Mouse (Mus musculus): ENCODE data around the gene Mslnl.
"Not testable (repeated sequence)": the region's sequence is repeated elsewhere in the genome, so short reads cannot be mapped to it uniquely, and the experiment has no call there.

Gene Mslnl

DNA sequence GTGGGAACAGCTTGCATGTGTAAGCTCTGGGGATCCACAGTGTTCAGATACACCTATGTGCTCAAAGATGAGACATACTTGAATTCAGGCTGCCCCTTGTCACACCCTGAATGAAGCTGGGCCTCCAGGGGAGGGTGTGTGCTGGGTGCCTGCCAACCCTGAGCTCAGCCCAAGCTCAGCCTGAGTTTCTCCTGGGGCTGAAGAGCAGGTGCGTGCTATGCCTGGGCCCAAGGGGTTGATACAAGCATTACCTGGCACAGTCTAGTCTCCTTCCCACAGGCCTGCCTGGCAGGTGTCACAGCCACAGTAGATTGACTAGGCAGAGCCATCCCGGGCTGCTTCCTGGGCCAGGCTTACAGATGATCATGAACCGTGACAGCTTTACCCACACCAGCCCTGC is at the start of gene Mslnl:
Gene Mslnl, plus strand, starts transcription at position 298 of the 400 bp plus-strand sequence.
- DNase-seq, result no peak

DNA sequence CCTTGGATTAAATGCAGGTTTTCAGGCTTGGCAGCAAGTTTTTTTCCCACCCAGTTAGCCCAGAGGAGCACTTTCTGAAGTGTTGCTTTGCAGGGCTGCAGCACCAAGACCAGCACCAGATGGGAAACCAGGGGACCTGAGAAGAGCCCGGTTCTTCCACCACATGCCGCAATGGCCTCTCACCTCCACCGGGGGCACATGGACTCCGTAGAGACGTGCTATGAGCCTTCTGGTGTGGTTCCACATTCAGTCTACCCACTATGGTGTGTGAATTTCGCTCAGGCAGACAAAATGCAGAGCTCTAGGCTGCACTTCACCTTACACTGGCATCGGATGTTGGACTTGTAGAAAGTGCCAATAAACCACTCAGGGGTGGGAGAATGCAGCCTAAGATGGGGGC is 49.5 kb upstream of the Mslnl start:
- DNase-seq, result no peak

- no peak for DNase-seq
These were observed 46.9 kb upstream of the Mslnl start for GRCm38 (mm10) chr17:25688922-25689321.

GRCm38 (mm10) chr17:25696263-25696662 is 39.6 kb upstream of the Mslnl start:
- DNase-seq, result no peak

GRCm38 (mm10) chr17:25698446-25698845 is 37.4 kb upstream of the Mslnl start:
- peak; percentile 39 to 73 for DNase-seq

DNA sequence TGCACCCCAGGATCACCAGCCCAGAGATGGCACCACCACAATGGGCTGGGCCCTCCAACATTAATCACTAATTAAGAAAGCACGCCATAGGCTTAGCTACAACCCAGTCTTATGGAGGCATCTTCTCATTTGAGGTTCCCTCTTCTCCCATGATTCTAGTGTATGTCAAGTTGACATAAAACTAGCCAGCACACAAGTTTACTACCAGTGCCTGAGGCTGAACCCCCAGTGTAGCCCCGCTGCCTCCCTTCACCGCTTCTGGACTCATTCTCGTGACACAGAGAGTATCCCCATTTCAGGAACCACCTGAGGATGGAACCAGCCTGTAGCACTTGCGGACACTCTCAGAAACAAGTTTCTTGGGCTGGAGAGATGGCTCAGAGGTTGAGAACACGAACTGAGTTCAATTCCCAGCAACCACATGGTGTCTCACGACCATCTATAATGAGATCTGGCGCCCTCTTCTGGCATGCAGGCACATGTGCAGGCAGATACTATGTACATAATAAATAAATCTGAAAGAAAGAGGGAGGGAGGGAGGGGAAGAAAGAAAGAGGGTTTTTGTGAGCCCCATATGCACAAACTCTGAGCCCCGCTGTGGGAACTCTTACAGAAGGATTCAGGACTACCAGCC is 34.9 kb upstream of the Mslnl start:
- DNase-seq, result no peak

DNA sequence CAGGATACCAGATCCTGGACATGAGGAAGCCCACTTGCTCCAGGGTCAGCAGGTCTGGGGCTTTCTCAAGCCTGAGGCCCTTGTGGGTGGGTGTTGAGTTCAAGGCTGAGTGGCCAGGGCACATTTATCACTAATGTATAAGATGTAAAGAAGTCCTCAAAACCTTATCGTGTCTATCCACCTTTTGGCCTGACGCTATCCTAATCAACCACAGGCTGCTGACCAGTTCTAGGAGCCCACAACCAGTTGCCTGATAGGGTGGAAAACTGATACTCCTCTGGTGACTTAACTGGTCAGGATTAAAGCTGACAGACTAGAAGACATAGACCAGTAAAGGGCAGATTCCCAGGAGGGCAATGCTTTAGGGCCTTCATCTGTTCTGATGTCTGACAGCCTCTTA is 25.8 kb upstream of the Mslnl start:
- DNase-seq, result no peak

DNA sequence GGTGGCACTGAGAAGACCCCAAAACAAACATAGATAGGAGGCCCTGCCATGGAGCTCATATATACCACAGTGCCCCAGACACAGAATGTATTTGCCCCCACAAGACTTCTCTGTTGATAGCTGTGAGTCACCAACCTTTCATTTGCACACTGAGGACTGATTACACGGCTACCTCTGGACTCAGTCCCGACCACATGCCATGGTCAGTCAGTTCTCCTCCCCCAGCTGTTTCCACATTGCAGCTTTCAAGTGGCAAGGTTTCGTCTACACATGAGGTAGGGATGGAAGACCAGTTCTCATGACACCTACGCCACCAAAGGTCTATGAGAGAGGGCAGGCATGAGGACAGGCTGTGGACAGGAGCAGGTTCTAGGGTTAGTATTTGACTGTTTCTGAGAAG is 24.7 kb upstream of the Mslnl start:
- no peak for DNase-seq

DNA sequence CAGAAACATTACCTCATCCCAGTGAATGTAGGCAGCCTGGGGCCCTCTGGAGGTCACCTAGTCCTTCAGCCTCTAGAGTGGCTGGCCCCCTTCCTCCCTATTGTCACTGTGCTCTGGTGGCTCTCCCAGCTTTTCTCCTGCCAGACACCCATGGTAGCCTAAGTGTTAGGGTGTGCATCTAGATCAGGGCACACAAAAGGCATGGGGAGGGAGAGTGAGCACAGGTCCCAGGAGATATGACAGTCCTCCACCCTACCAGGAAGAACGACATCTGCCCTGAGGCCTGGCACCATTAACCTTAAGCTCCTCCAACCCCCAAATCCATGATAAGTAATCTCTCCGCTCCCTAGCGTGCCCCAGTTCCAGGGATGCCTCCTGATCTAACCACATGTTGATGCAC is 20.2 kb upstream of the Mslnl start:
- DNase-seq, result no peak

GRCm38 (mm10) chr17:25716130-25716529 is 19.7 kb upstream of the Mslnl start:
- DNase-seq, result no peak

DNA sequence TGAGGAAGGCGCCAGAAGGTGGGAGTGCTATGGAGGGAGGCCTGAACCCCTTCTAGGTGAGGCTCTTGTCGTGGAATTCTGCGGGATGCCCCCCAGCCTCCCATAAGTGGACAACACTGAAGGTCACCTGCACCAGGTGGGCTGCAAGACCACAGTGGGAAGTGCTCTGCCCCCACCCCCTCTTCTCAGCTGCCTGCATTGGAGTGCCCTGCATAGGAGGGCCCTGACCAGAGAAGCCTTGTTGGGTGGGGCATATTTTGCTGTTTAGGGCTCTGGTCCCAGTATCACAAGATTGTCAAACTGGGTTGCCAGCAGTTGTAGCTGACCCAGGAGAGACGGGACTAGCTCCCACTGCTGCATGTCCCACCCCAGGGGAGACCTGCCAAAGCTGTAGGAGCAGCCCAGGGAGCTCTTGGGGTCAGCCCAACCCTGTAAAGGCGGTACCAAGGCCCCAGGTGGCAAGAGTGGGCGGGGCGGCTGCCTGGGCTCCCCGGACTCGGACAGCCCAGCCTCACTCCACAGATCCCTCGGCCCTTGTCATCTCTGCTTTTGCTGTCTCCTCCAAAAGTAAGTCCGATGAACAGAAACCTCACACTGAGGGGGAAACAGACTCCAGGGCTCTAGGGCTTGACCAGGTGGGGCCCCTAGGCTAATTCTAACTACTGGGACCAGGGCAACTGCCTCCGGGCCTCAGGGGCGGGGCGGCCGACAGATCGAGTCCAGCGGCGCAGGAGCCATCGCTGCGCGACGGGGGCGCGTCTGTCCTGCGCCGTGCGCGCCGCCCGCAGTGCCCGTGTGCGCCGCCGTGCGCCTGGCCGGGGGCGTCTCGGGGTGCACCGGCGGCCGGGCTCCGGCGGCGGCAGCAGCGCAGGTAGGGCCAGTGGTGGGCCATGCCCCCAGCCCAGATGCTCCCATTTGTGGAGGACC is 18.9 kb upstream of the Mslnl start, which contains the start of gene Gng13:
Gene Gng13, plus strand, starts transcription at position 461 of the 927 bp plus-strand sequence.
- peak in 1 of 2 experiments; percentile 31 for DNase-seq

GRCm38 (mm10) chr17:25717691-25718090 is 18.2 kb upstream of the Mslnl start:
- DNase-seq, result no peak

DNA sequence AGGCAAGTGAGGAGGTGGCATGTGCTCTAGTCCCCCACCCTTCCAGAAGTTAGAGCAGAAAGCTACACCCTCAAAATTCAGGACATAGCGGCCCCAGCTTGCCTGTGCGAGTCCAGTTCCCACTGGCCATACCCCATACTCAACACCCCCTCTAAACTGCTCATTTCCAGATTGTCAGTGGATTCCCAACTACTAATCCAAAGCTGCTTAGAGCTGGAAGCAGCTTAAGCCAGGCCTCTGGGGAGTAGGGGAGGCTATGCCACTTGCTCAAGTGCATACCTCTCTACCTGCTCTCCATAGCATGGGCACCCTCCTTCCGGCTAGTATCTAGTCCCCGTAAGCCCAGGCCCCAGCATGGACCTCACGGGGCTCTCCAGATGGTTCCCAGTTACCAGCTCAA is 14.4 kb upstream of the Mslnl start:
- no peak for DNase-seq

- DNase-seq, result no peak
These were observed 12.4 kb upstream of the Mslnl start for GRCm38 (mm10) chr17:25723470-25723869.

- DNase-seq, result no peak
These were observed 11.9 kb upstream of the Mslnl start for GRCm38 (mm10) chr17:25723919-25724318.

DNA sequence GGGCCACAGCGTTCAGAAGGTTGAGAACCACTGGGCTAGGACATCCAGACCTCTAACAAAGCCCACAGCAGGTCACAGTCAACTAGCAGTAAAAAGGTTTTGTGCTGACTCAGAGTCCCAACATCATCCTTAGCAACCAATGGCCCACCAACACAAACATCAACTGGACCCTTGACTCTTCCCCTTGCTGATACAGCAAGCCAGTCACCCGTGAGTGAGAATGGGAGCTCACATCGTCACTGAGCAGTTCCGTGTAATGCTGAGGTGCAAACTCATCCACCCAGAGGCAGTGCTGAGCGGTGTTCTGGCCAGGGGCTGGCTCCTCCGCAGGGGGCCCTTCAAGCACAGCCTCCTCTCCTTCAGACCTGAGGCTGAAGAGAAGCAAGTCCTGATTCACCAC is 10.6 kb upstream of the Mslnl start:
- DNase-seq, result peak; percentile 29 to 62

DNA sequence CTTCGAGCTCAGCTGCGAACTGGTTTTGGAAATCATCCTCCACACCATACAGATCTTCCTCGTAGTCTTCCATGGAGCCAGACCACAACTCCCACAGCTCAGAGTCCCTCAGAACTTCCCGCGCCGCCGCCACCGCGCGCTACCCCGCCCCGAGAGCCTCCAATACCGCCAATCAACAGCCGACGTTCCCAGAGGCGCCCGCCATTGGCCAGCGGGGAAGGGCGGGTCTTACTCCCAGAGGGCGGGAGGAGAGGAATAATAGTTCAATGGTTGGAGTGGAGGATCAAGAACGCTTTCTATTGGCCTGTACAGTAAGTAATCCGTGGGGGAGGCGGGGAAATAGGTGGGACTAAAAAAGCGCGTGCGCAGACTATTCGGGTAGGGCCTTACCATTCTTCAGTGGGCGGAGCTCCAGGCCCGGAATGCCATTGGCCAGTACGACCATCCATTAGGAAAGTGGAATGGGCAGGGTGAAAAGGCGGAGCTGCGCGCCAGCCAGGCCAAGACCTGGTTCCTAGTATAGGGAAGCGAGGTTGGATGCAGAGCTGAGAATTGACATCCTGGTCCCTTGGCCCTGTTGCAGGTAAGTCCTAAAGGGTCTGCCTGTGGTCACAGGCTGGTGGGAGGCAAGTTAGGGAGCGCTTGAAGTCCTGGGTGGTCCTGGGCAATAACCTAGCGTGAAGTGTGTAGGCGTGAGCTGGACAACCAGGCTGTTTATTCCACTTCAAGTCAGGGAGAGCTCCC is 8.4 kb upstream of the Mslnl start, which contains the start of the genes Chtf18 and Rpusd1:
Gene Chtf18, minus strand, starts transcription at position 155 of the 744 bp plus-strand sequence.
Gene Rpusd1, plus strand, starts transcription at position 406 of the 744 bp plus-strand sequence.
- DNase-seq, result peak; percentile 100

DNA sequence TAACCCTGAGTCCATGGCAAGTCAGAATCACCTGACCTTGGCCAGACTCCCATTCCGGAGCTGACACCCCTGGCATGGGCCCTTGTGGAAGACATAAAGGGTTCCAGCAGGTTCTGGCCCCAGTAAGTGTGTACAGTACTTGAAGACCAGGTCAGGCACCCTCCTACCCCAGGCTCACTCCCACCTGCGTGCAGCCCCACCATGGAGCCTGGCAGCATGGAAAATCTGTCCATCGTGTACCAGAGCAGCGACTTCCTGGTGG is 7.9 kb upstream of the Mslnl start:
- DNase-seq, result no peak

DNA sequence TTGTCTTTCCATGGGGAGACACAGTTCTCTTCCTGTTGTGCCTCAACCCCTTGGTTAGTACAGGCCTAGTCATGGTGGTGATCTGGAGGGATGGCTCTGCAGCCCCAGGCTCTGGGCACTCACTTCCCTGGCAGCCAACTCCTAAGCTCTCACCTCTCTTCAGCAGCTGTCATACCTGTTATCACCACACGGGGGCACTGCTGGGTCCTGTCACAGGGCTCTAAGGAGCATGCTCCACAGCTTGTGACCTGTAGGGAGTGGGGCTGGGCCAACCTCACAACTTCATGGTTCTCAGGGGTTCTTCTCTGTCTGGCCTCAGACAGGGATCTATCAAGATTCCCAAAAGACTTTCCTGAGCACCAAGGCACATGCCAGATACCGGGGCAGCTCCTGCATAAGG is 3.8 kb upstream of the Mslnl start:
- DNase-seq, result peak; percentile 71 to 90

DNA sequence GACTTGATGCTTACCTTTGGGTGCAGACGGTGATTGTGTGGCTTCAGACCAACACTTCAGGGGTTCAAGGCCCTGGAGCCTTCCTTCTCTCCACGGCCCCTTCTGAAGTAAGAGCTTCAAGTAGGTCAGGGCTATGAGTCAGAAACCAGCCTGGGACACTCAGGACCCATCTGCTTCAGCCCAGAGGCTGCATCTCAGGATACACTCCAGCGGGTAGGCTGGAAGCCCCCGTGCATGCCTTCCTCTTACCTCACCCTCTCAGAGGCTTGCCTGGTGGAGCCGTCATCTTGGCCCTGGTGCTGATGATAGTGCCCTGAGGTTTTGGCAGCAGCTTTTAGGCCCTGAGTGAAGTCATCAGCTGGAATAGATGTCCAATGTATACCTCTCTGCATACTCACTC is 596 bp upstream of the Mslnl start:
- no peak for DNase-seq

- DNase-seq, result no peak
These were observed 3.0 kb downstream of the Mslnl start for GRCm38 (mm10) chr17:25738861-25739260.

- not testable (repeated sequence) for DNase-seq
These were observed 5.6 kb downstream of the Mslnl start for GRCm38 (mm10) chr17:25741471-25741870.

DNA sequence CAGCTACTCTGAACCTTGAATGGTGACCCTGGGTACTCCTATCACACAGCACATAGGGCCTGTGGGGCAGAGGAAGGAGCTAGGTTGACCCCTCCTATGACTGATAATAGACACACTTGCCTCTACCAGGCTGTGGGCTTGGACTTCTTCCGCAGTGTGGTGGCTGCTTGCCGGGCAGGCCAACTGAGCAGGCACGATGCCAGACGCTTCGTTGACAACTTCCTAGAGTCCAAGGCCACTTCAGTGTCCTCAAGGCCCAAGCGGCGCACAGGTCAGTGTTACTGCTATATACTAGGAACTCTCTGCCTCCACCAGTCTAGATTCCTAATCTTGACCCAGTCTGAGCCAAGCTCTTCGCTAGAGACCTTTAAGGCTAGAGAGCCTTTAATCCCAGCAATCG is 8.0 kb downstream of the Mslnl start:
- no peak for DNase-seq

GRCm38 (mm10) chr17:25744311-25744710 is 8.5 kb downstream of the Mslnl start:
- DNase-seq, result no peak

Data from kidney, adult 8-10 months (tissue).